Mouse (Mus musculus) forebrain, embryonic 11.5 days (tissue): ENCODE results near the gene Nup155. TPM values are rescaled to one million over a fixed set of nuclear protein-coding genes. Genes with fewer than 3 reads are reported as not detected.

Experiments used
- polyA plus RNA-seq: library from polyadenylated mRNA; unstranded; fragments of >200 nt; fragmentation: Nextera tagmentation; extraction: Ambion mirVana; gene quantifications from 2 replicates; pipeline ENCODE4 v1.2.1, GENCODE M21; 2014

The Nup155 gene
- polyA plus RNA-seq, 1 experiment from 2014 or later: 35.5 TPM

Other genes starting within 250 kb of the Nup155 start
- gene Wdr70, start 10.1 kb upstream of the Nup155 start, polyA plus RNA-seq: 69.6 and 74.6 TPM in 2 replicates
- 14.1 and 18.1 TPM in 2 replicates for gene Cplane1, start 59.8 kb downstream of the Nup155 start, polyA plus RNA-seq